Mouse (Mus musculus): ENCODE data around the gene Tle6. TPM values are rescaled to one million over a fixed set of nuclear protein-coding genes. Genes with fewer than 3 reads are reported as not detected.

Gene Tle6
- total RNA-seq, 2 experiments from 2014 or later, result 2.6 to 4.1 TPM

DNA sequence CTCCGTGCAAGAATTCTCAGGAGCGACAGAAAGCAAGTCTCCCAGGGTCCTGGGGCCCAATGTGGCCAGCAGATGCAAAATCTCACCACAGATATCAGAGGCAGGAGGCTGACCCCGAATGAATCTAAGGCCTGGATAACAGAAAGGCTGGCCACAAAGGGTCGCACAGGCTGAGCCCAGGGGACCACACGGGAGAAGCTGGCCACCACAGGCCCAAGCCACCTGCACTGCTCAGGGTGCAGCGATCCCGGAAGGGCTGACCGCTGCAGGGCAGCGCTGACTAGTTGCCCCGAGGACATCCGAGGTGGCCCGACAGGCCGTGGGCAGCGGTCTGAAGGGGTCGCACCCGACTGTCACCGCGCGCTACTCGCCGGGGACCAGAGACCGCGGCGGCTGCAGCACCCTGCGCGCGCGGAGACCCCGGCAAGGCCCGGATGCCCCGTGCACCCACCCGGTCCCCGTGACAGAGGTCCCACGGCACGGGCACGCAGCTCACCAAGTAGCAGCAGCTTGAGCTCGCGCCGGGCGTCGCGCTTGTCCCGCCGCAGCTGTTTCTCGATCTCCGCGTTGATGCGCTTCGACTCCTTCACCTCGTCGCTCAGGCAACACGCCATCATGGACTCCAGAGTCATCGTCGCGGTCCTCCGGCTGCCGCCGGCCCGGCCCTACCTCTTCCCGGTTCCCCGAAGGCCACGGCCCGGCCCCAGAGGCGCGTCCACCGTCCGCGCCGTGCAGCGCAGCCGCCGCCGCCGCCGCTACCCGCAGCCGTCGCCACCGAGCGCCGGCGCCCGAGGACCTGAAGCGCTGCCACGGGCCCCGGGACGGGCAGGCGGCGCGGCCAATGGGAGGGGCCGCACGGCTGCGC is 56.3 kb downstream of the Tle6 start:
- no peak for DNase-seq (ENCODE audit: low spot score in 2 of 2)

DNA sequence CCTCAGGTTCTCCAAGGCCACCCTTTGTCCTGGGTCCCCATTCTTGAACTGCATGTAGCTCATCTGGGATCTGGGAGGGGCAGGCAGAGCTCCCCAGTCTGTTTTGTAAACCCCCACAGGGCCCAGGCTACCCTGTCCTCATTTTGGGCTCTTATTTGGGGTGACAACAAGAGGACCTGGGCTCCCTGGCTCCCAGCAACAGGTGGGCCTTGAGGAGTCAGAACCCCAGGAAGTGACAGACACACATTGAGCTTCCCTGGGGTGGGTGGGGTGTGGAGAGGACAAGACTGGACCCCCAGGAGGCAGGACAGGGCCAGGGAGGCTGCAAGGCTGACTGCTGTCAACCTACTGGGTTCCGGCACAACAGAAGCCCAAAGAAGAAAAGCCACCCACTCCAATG is 57.2 kb downstream of the Tle6 start:
- DNase-seq (ENCODE audit: low spot score in 2 of 2), result no peak

DNA sequence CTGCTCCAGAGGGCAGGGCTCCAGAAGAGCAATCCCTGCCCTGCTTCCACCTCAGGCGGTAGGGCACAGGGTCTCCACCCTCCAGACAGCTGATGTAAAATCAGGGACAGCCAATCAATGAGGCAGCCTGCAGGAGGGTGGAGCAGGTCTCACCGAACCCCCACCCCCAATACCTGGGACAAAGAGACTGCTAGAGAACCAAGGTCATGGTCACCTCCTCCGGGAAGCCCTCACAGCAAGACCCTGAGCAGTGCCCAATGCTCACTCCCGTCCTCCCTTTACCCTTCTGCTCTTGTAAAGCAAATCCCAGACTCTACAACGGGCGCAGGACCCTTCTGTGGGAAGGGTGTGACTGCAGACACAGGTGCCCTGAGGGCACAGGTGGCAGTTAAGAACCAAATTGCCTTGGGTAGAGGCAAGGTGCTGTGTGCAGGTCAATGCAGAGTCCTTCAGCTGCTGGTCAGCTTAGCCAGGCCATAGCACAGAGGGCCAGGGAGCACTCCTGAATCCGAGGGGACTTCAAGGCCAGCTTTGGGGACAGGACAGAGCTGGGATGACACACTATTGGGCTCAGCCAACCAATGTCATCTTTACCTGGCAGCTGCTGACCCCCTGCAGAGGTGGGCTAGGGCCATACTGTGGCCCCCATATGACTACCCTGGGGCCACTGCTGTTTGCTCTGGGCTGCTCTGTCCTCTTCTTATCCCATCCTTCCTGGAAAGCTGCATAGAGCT is 58.0 kb downstream of the Tle6 start:
- no peak for DNase-seq (ENCODE audit: low spot score in 2 of 2)

DNA sequence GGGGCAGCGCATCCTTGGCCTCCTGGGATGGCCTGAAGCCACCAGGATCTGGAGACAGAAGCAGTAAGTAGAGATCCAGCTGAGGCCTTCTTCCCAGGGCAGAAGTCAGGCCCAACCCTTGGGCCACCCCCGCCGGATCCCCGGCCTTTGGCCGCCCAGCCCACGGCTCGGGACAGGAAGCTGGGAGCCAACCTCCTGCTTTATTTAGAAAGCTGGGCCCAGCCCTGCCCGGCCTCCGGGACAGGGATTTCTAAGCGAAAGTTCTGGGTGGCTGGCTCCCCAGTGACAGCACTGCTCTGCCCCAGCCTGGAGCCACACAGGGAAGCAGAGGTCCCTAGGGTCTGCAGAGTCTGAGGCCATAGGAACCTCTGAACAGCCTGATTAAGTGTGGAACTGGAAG is 59.1 kb downstream of the Tle6 start:
- DNase-seq (ENCODE audit: low spot score in 2 of 2), result no peak

DNA sequence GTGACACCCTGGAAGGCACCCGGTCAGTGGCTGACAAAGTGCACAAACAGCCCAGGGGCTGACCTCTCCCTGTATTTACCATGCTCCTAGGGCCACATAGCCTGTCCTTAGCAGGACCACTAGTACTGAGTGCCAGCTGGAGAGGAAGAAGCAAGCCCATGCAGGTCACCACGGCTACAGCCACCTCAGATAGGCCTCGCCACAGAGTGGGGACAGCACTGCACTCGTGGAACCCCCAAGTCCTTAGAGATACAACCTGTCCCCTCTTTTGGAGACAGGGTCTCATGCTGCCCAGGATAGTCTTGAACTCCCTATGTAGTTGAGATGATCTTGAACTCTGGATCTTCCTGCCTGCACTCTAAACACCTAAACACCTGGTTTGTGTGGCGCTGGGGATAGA is 59.5 kb downstream of the Tle6 start:
- DNase-seq (ENCODE audit: low spot score in 2 of 2), result no peak

Other genes with a start within 250 kb of the Tle6 start
- gene Mfsd12, start 243.6 kb downstream of the Tle6 start, total RNA-seq (2021), result 10 to 100 TPM; 42.2 to 44.4 TPM
- gene 4930404N11Rik, start 235.3 kb downstream of the Tle6 start, total RNA-seq (2021), result 1 to 10 TPM; 1.6 to 2.0 TPM
- 10 to 100 TPM; 70.8 to 72.5 TPM for gene Fzr1, start 222.6 kb downstream of the Tle6 start, total RNA-seq (2021)
- gene Dohh, start 216.6 kb downstream of the Tle6 start, total RNA-seq (2021), result 10 to 100 TPM; 82.0 to 82.9 TPM
- gene Gm48551, start 216.6 kb downstream of the Tle6 start, total RNA-seq (2021), result 1 to 10 TPM; 4.1 to 4.8 TPM
- 1 to 10 TPM; 4.2 to 6.9 TPM for gene Gm48552, start 212.1 kb downstream of the Tle6 start, total RNA-seq (2021)
- gene Smim24, start 208.0 kb downstream of the Tle6 start, total RNA-seq (2021), result 1 to 10 TPM; 1.8 to 2.4 TPM
- gene Nfic, start 145.4 kb downstream of the Tle6 start, total RNA-seq (2021), result 10 to 100 TPM; 54.2 to 54.7 TPM
- 100 to 1,000 TPM; 268 TPM for gene Celf5, start 118.4 kb downstream of the Tle6 start, total RNA-seq (2021)
- 10 to 100 TPM; 77.5 to 87.4 TPM for gene Ncln, start 104.7 kb downstream of the Tle6 start, total RNA-seq (2021)
- gene S1pr4, start 100.9 kb downstream of the Tle6 start, total RNA-seq (2021), result under 1 TPM; 0.53 to 0.94 TPM
- 1 to 10 TPM; 3.9 to 4.4 TPM for gene Gna15, start 76.8 kb downstream of the Tle6 start, total RNA-seq (2021)
- 100 to 1,000 TPM; 124 to 126 TPM for gene Gna11, start 55.9 kb downstream of the Tle6 start, total RNA-seq (2021)
- 100 to 1,000 TPM; 765 to 778 TPM for gene Aes, start 41.6 kb downstream of the Tle6 start, total RNA-seq (2021)
- gene Tle2, start 26.5 kb downstream of the Tle6 start, total RNA-seq (2021), result 10 to 100 TPM; 31.6 to 31.8 TPM
- gene BC025920, start 5.2 kb upstream of the Tle6 start, total RNA-seq (2021), result 1 to 10 TPM; 3.6 to 3.8 TPM
- 10 to 100 TPM; 24.8 to 26.7 TPM for gene Sirt6, start 26.7 kb upstream of the Tle6 start, total RNA-seq (2021)
- gene Ankrd24, start 27.5 kb upstream of the Tle6 start, total RNA-seq (2021), result 10 to 100 TPM; 36.9 to 37.8 TPM
- 1 to 10 TPM; 3.5 to 3.8 TPM for gene Gm10778, start 48.0 kb upstream of the Tle6 start, total RNA-seq (2021)
- gene Zfp433, start 103.8 kb upstream of the Tle6 start, total RNA-seq (2021), result 10 to 100 TPM in 1 of 2 experiments, 1 to 10 TPM in 1; 8.9 to 10.9 TPM
- 10 to 100 TPM in 1 of 2 experiments, 1 to 10 TPM in 1; 9.2 to 10.1 TPM for gene Gm3055, start 170.1 kb upstream of the Tle6 start, total RNA-seq (2021)
- 1 to 10 TPM; 3.0 to 3.5 TPM for gene Gm4767, start 211.1 kb upstream of the Tle6 start, total RNA-seq (2021)